Mouse (Mus musculus): ENCODE data around the gene Myo10. TPM values are rescaled to one million over a fixed set of nuclear protein-coding genes. Genes with fewer than 3 reads are reported as not detected.
A peak's percentile ranks its signal among the peaks of the same experiment; 100 is the strongest.

Myo10 gene
- total and polyA plus RNA-seq, 2 experiments from 2014 or later = 29.3 to 34.7 TPM

GRCm38 (mm10) chr15:25811834-25812250 lies 189.5 kb downstream of the Myo10 start:
- no peak overlapping the region for H3K9ac ChIP-seq (replicated peaks; ENCODE audit: low read length, poor library complexity, severe bottlenecking)
- ATAC-seq (ENCODE audit: low FRiP score) (peak; percentile 57; the same call in 1 of the 2 replicates), DNase-seq (ENCODE audit: low spot score) (peak; percentile 35)
- H3K27me3 ChIP-seq (ENCODE audit: insufficient read depth, low read length) = no peaks in the 10 kb centered on the region
- no peak overlapping the region for H3K27ac ChIP-seq (ENCODE audit: low read depth, low read length)
- peak; percentile 67 for TF ChIP-seq CTCF (IDR thresholded peaks at IDR 0.05)
- H3K36me3 ChIP-seq (ENCODE audit: insufficient read depth, low read length) = peaks cover 35% of the 10 kb centered on the region
- no peak overlapping the region for H3K4me2 ChIP-seq (ENCODE audit: low read depth, low read length, poor library complexity, severe bottlenecking)
- WGBS = 93% methylated on average over 11 of the region's 11 CpGs
- H3K4me1 ChIP-seq (ENCODE audit: insufficient read depth, low read length) = no peaks in the 10 kb centered on the region
- no peak overlapping the region for H3K4me3 ChIP-seq (ENCODE audit: low read depth, low read length)
- no peaks in the 10 kb centered on the region for H3K9me3 ChIP-seq (ENCODE audit: low read length)

GRCm38 (mm10) chr15:25812479-25812878 lies 190.2 kb downstream of the Myo10 start:
- Histone ChIP-seq H3K9ac (replicated peaks; ENCODE audit: low read length, poor library complexity, severe bottlenecking) (no peak overlapping the region), H3K9me3 (ENCODE audit: low read length) (no peaks in the 10 kb centered on the region), H3K27me3 (ENCODE audit: insufficient read depth, low read length) (no peaks in the 10 kb centered on the region), H3K36me3 (ENCODE audit: insufficient read depth, low read length) (peaks cover 31% of the 10 kb centered on the region), H3K4me3 (ENCODE audit: low read depth, low read length) (no peak overlapping the region), H3K4me2 (ENCODE audit: low read depth, low read length, poor library complexity, severe bottlenecking) (no peak overlapping the region), H3K4me1 (ENCODE audit: insufficient read depth, low read length) (no peaks in the 10 kb centered on the region), H3K27ac (ENCODE audit: low read depth, low read length) (no peak overlapping the region)
- no peak for TF ChIP-seq CTCF (IDR thresholded peaks at IDR 0.05)
- no peak for DNase-seq (ENCODE audit: low spot score)
- ATAC-seq (ENCODE audit: low FRiP score) = no peak
- 85% methylated on average over 12 of the region's 12 CpGs for WGBS

GRCm38 (mm10) chr15:25814535-25814934 lies 192.2 kb downstream of the Myo10 start:
- H3K9me3 ChIP-seq (ENCODE audit: low read length) = no peaks in the 10 kb centered on the region
- H3K4me2 ChIP-seq (ENCODE audit: low read depth, low read length, poor library complexity, severe bottlenecking) = no peak overlapping the region
- no peaks in the 10 kb centered on the region for H3K27me3 ChIP-seq (ENCODE audit: insufficient read depth, low read length)
- WGBS = 85% methylated on average over 3 of the region's 3 CpGs
- no peak for TF ChIP-seq CTCF (IDR thresholded peaks at IDR 0.05)
- H3K36me3 ChIP-seq (ENCODE audit: insufficient read depth, low read length) = peaks cover 14% of the 10 kb centered on the region
- ATAC-seq (ENCODE audit: low FRiP score) (no peak), DNase-seq (ENCODE audit: low spot score) (no peak)
- no peak overlapping the region for H3K4me3 ChIP-seq (ENCODE audit: low read depth, low read length)
- no peaks in the 10 kb centered on the region for H3K4me1 ChIP-seq (ENCODE audit: insufficient read depth, low read length)
- no peak overlapping the region for H3K27ac ChIP-seq (ENCODE audit: low read depth, low read length)
- H3K9ac ChIP-seq (replicated peaks; ENCODE audit: low read length, poor library complexity, severe bottlenecking) = no peak overlapping the region

GRCm38 (mm10) chr15:25817191-25817590 lies 194.9 kb downstream of the Myo10 start:
- Histone ChIP-seq H3K9ac (replicated peaks; ENCODE audit: low read length, poor library complexity, severe bottlenecking) (no peak overlapping the region), H3K4me3 (ENCODE audit: low read depth, low read length) (no peak overlapping the region), H3K4me1 (ENCODE audit: insufficient read depth, low read length) (no peaks in the 10 kb centered on the region), H3K27me3 (ENCODE audit: insufficient read depth, low read length) (no peaks in the 10 kb centered on the region), H3K27ac (ENCODE audit: low read depth, low read length) (no peak overlapping the region), H3K9me3 (ENCODE audit: low read length) (0 out of 2 replicates have a peak, but pooled peaks cover 6% of the 10 kb centered on the region), H3K4me2 (ENCODE audit: low read depth, low read length, poor library complexity, severe bottlenecking) (no peak overlapping the region), H3K36me3 (ENCODE audit: insufficient read depth, low read length) (no peaks in the 10 kb centered on the region)
- no peak for ATAC-seq (ENCODE audit: low FRiP score)
- no peak for TF ChIP-seq CTCF (IDR thresholded peaks at IDR 0.05)
- 96% methylated on average over 2 of the region's 2 CpGs for WGBS
- no peak for DNase-seq (ENCODE audit: low spot score)

GRCm38 (mm10) chr15:25821981-25822380 lies 199.7 kb downstream of the Myo10 start:
- Histone ChIP-seq H3K9ac (replicated peaks; ENCODE audit: low read length, poor library complexity, severe bottlenecking) (no peak overlapping the region), H3K4me1 (ENCODE audit: insufficient read depth, low read length) (no peaks in the 10 kb centered on the region), H3K27ac (ENCODE audit: low read depth, low read length) (no peak overlapping the region), H3K36me3 (ENCODE audit: insufficient read depth, low read length) (no peaks in the 10 kb centered on the region), H3K4me3 (ENCODE audit: low read depth, low read length) (no peak overlapping the region), H3K9me3 (ENCODE audit: low read length) (0 out of 2 replicates have a peak, but pooled peaks cover 6% of the 10 kb centered on the region), H3K27me3 (ENCODE audit: insufficient read depth, low read length) (no peaks in the 10 kb centered on the region), H3K4me2 (ENCODE audit: low read depth, low read length, poor library complexity, severe bottlenecking) (no peak overlapping the region)
- DNase-seq (ENCODE audit: low spot score) = no peak
- no peak for ATAC-seq (ENCODE audit: low FRiP score)
- TF ChIP-seq CTCF (IDR thresholded peaks at IDR 0.05) = no peak

- 66% methylated on average over 3 of the region's 3 CpGs for WGBS
- no peak for TF ChIP-seq CTCF (IDR thresholded peaks at IDR 0.05)
- Histone ChIP-seq H3K4me1 (ENCODE audit: insufficient read depth, low read length) (no peaks in the 10 kb centered on the region), H3K4me2 (ENCODE audit: low read depth, low read length, poor library complexity, severe bottlenecking) (no peak overlapping the region), H3K4me3 (ENCODE audit: low read depth, low read length) (no peak overlapping the region), H3K27ac (ENCODE audit: low read depth, low read length) (no peak overlapping the region), H3K9me3 (ENCODE audit: low read length) (0 out of 2 replicates have a peak, but pooled peaks cover 6% of the 10 kb centered on the region), H3K9ac (replicated peaks; ENCODE audit: low read length, poor library complexity, severe bottlenecking) (no peak overlapping the region), H3K36me3 (ENCODE audit: insufficient read depth, low read length) (no peaks in the 10 kb centered on the region), H3K27me3 (ENCODE audit: insufficient read depth, low read length) (no peaks in the 10 kb centered on the region)
- ATAC-seq (ENCODE audit: low FRiP score) (no peak), DNase-seq (ENCODE audit: low spot score) (no peak)
These were observed 200.3 kb downstream of the Myo10 start for GRCm38 (mm10) chr15:25822656-25823055.

Measured in midbrain, postnatal 0 days (tissue).